In the genomic region with DNA sequence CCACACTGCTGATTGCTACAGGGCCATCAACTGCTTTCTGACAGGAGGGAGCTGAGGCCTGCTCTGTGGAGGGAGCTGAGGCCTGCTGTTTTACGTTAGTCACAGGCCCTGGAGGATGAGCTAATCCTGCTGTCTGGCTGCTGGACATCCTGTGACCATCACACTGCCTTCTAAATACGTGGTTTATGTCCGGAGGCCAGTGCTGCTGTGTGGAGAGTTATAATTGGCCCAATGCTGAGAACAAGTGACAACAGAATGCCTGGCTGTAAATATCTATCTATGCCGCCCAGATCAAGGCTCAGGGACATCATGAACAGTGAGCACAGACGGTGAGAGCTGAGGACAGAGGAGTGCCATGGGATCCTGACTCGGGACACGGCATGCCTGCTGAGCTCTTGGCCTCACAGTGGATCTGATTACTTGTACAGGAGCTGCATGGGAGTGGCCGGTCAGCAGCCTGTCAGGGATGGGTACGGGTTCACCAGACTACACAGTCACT, we compare ENCODE assay signal across 8 mouse cellular contexts. TPM values are rescaled to one million over a fixed set of nuclear protein-coding genes. Genes with fewer than 3 reads are reported as not detected.
DNase-seq lines count a peak whose midpoint lies in the region; ATAC-seq and TF ChIP-seq lines count a peak whose summit lies in the region.

No protein-coding gene starts in this region.

- no peak overlapping the region for H3K9ac ChIP-seq in kidney, postnatal 0 days (ENCODE audit: low read depth, low read length)

- no peak for DNase-seq in kidney, postnatal 0 days (ENCODE audit: low spot score)
- no peak for DNase-seq in kidney, postnatal 25 days
- peak; percentile 54 for DNase-seq in NIH3T3 (ENCODE audit: low read depth)
- peak; percentile 50 to 56 for DNase-seq in cerebellum, postnatal 14 days
- peak; percentile 23 for DNase-seq in heart, postnatal 4 days
- DNase-seq in left cerebral cortex, postnatal 14 days (ENCODE audit: low spot score in 2 of 2) = no peak
- no peak for DNase-seq in gastrocnemius, postnatal 25 days

- WGBS in kidney, postnatal 0 days = 64% methylated on average over 9 of the region's 9 CpGs

- no peak overlapping the region for H3K4me2 ChIP-seq in kidney, postnatal 0 days (ENCODE audit: low read length)

- intact Hi-C loops in left cerebral cortex, postnatal 14 days (cut with DNase I) = no loop called here

- H3K27me3 ChIP-seq in kidney, postnatal 0 days (ENCODE audit: insufficient read depth, low read length) = no peaks in the 10 kb centered on the region

- no peak overlapping the region for H3K27ac ChIP-seq in kidney, postnatal 0 days

- no peak overlapping the region for H3K4me3 ChIP-seq in kidney, postnatal 0 days (replicated peaks; ENCODE audit: low read depth, low read length)

- H3K36me3 ChIP-seq in kidney, postnatal 0 days (ENCODE audit: insufficient read depth, low read length) = peaks cover 2% of the 10 kb centered on the region; the same call in 1 of the 2 replicates

- peak; percentile 33; the same call in 1 of the 2 replicates for ATAC-seq in kidney, postnatal 0 days (replicated peaks; ENCODE audit: low FRiP score, low read depth)
- ATAC-seq in megakaryocyte-erythroid progenitor cell, adult 5-6 weeks (replicated peaks; ENCODE audit: low FRiP score, low TSS enrichment, poor library complexity, severe bottlenecking) = no peak

- no peaks in the 10 kb centered on the region for H3K9me3 ChIP-seq in kidney, postnatal 0 days (replicated peaks; ENCODE audit: low read length)

- no peaks in the 10 kb centered on the region for H3K4me1 ChIP-seq in kidney, postnatal 0 days (replicated peaks; ENCODE audit: insufficient read depth, low read length)

- no peak for TF ChIP-seq CTCF in kidney, postnatal 0 days (IDR thresholded peaks at IDR 0.05; ENCODE audit: low read depth)

RNA-seq across cellular contexts. Expression of a gene that starts 34.4 kb away (rescaled TPM):
- 117 and 118 TPM in 2 replicates for polyA plus RNA-seq in kidney, postnatal 0 days (2015; fragmentation: Nextera tagmentation; extraction: Ambion mirVana)
- 10 to 100 TPM; 36.2 to 38.7 TPM for total RNA-seq in heart, postnatal 4 days (2021)
- total RNA-seq in megakaryocyte-erythroid progenitor cell, adult 5-6 weeks (2014; fragmentation: Nextera tagmentation) = 7.3 and 20.4 TPM in 2 replicates
- total RNA-seq in megakaryocyte-erythroid progenitor cell, adult 5-6 weeks (2017) = 5.4 and 9.6 TPM in 2 replicates
- 10 to 100 TPM; 19.8 TPM for total RNA-seq in left cerebral cortex, postnatal 14 days (2021)
- total RNA-seq in gastrocnemius, postnatal 25 days (2021) = 10 to 100 TPM; 13.0 to 15.0 TPM

RNA-seq across cellular contexts. Expression of a gene that starts 34.7 kb away (rescaled TPM):
- 6.3 and 6.9 TPM in 2 replicates for polyA plus RNA-seq in kidney, postnatal 0 days (2015; fragmentation: Nextera tagmentation; extraction: Ambion mirVana)
- 1 to 10 TPM; 4.8 to 5.5 TPM for total RNA-seq in heart, postnatal 4 days (2021)
- total RNA-seq in megakaryocyte-erythroid progenitor cell, adult 5-6 weeks (2014; fragmentation: Nextera tagmentation) = 32.1 and 34.7 TPM in 2 replicates
- total RNA-seq in megakaryocyte-erythroid progenitor cell, adult 5-6 weeks (2017) = 6.7 and 11.2 TPM in 2 replicates
- 1 to 10 TPM; 3.7 to 4.7 TPM for total RNA-seq in left cerebral cortex, postnatal 14 days (2021)
- total RNA-seq in gastrocnemius, postnatal 25 days (2021) = under 1 TPM; 0.15 to 0.24 TPM

RNA-seq across cellular contexts. Expression of a gene that starts 59.6 kb away (rescaled TPM):
- polyA plus RNA-seq in kidney, postnatal 0 days (2015; fragmentation: Nextera tagmentation; extraction: Ambion mirVana) = 14.6 and 16.7 TPM in 2 replicates
- 10 to 100 TPM; 24.8 to 25.7 TPM for total RNA-seq in heart, postnatal 4 days (2021)
- total RNA-seq in megakaryocyte-erythroid progenitor cell, adult 5-6 weeks (2014; fragmentation: Nextera tagmentation) = 6.7 and 8.2 TPM in 2 replicates
- total RNA-seq in megakaryocyte-erythroid progenitor cell, adult 5-6 weeks (2017) = 6.0 and 7.1 TPM in 2 replicates
- total RNA-seq in left cerebral cortex, postnatal 14 days (2021) = 10 to 100 TPM; 61.2 to 64.4 TPM
- total RNA-seq in gastrocnemius, postnatal 25 days (2021) = 1 to 10 TPM; 5.3 to 6.1 TPM

Comparison
In these comparisons a context has a peak if more than half of its experiments do, and no peak if none do; other contexts are left out.
1. DNase-seq: peak in NIH3T3 (single experiment), cerebellum, postnatal 14 days (2 of 2) and heart, postnatal 4 days (single experiment); none in kidney, postnatal 0 days (single experiment), kidney, postnatal 25 days (0 of 2), left cerebral cortex, postnatal 14 days (0 of 2) and gastrocnemius, postnatal 25 days (single experiment).